Mouse (Mus musculus) C2C12 (cell line): ENCODE results near the gene Zfp513. TPM values are rescaled to one million over a fixed set of nuclear protein-coding genes. Genes with fewer than 3 reads are reported as not detected.

Source experiments
- H3K27me3 ChIP-seq: one replicate; pipeline ENCODE4 v1.6.1; 2011; ENCODE audit not compliant: control insufficient read depth, insufficient read depth, insufficient read length
- H3K36me3 ChIP-seq: one replicate; pipeline ENCODE4 v1.6.1; 2011; ENCODE audit not compliant: control insufficient read depth, insufficient read depth
- H3K4me3 ChIP-seq: one replicate; pipeline ENCODE4 v1.5.1; 2011; ENCODE audit warnings: mild to moderate bottlenecking, control low read depth; ENCODE audit not compliant: poor library complexity, insufficient read depth, severe bottlenecking
- H3K79me2 ChIP-seq: one replicate; pipeline ENCODE4 v1.6.1; 2011; ENCODE audit not compliant: control insufficient read depth, insufficient read depth
- H3K79me3 ChIP-seq: one replicate; pipeline ENCODE4 v1.6.1; 2011; ENCODE audit warnings: low read depth, control low read depth
- H3ac ChIP-seq: one replicate; pipeline ENCODE3; 2011; ENCODE audit warnings: low read depth; ENCODE audit not compliant: control insufficient read depth, insufficient read length
- CEBPB ChIP-seq: IDR thresholded peaks from one replicate; pipeline ENCODE4 v1.6.1; 2011; ENCODE audit warnings: low read depth, mild to moderate bottlenecking, control low read depth, moderate library complexity
- CTCF ChIP-seq: IDR thresholded peaks from one replicate; pipeline ENCODE4 v1.5.1; 2011; ENCODE audit not compliant: control insufficient read depth, insufficient read depth, insufficient read length
- FOSL1 ChIP-seq: IDR thresholded peaks from one replicate; pipeline ENCODE4 v1.8.0; 2011; ENCODE audit warnings: mild to moderate bottlenecking, low read length; ENCODE audit not compliant: poor library complexity, insufficient read depth, severe bottlenecking
- MAX ChIP-seq: IDR thresholded peaks from one replicate; pipeline ENCODE4 v1.6.1; 2011; ENCODE audit warnings: mild to moderate bottlenecking, control low read depth
- MYOD1 ChIP-seq: IDR thresholded peaks from one replicate; pipeline ENCODE4 v1.6.1; 2011; ENCODE audit warnings: low read depth; ENCODE audit not compliant: control insufficient read depth, insufficient read length
- MYOG ChIP-seq: IDR thresholded peaks from one replicate; pipeline ENCODE4 v1.6.1; 2011; ENCODE audit not compliant: control insufficient read depth, insufficient read length; ENCODE audit errors: extremely low read depth
- USF1 ChIP-seq: IDR thresholded peaks from one replicate; pipeline ENCODE4 v1.6.1; 2011; ENCODE audit warnings: low read depth, mild to moderate bottlenecking, control low read depth, moderate library complexity
- long read RNA-seq, 2 experiments: library from polyadenylated mRNA; unstranded; transcript quantifications; one replicate each; pipeline ENCODE4 v2.0.0; 2019 to 2020
- polyA plus RNA-seq: library from polyadenylated mRNA; unstranded; fragments of >200 nt; fragmentation: generic; extraction: Trizol; gene quantifications from one replicate; pipeline ENCODE4 v1.2.1, GENCODE M21; 2012; ENCODE audit warnings: missing spikeins

Gene Zfp513
- 20.9 TPM for polyA plus RNA-seq
- long read RNA-seq, experiment 1, partial matches to known transcripts: 1 of 4 reads
- long read RNA-seq, experiment 1, other reads (novel, unspliced or antisense): 3 of 4 reads
- long read RNA-seq, experiment 2, partial matches to known transcripts: 0 of 7 reads
- long read RNA-seq, experiment 2, other reads (novel, unspliced or antisense): 6 of 7 reads

GRCm38 (mm10) chr5:31201742-31202590 is at the start of gene Zfp513:
Gene Zfp513 (minus strand): TSS chr5:31202303.
- Histone ChIP-seq H3K27me3 (no peaks in the 10 kb centered on the region), H3K79me2 (peaks cover 20% of the 10 kb centered on the region), H3K79me3 (peaks cover 9% of the 10 kb centered on the region), H3K36me3 (peaks cover 80% of the 10 kb centered on the region), H3K4me3 (peak within 1 kb of the TSS; percentile 66), H3ac (peak within 1 kb of the TSS; percentile 69)
- peak; percentile 42 for TF ChIP-seq USF1
- no peak for TF ChIP-seq CEBPB
- no peak for TF ChIP-seq FOSL1
- peak; percentile 20 for TF ChIP-seq MAX

- Histone ChIP-seq H3ac (no peak within 1 kb of the TSS), H3K4me3 (no peak within 1 kb of the TSS), H3K36me3 (peaks cover 55% of the 10 kb centered on the region), H3K27me3 (no peaks in the 10 kb centered on the region), H3K79me2 (no peaks in the 10 kb centered on the region), H3K79me3 (no peaks in the 10 kb centered on the region)
- TF ChIP-seq FOSL1: no peak
- no peak for TF ChIP-seq MYOG
- TF ChIP-seq MYOD1: no peak
- no peak for TF ChIP-seq CEBPB
- TF ChIP-seq USF1: no peak
- no peak for TF ChIP-seq CTCF
- no peak for TF ChIP-seq MAX
Measured at GRCm38 (mm10) chr5:31251541-31252101, 49.5 kb upstream of the Zfp513 start, which contains the start of gene Krtcap3. Gene Krtcap3 (plus strand): TSS chr5:31251691.

GRCm38 (mm10) chr5:31250716-31251115 is 48.6 kb upstream of the Zfp513 start:
- Histone ChIP-seq H3K79me2 (no peaks in the 10 kb centered on the region), H3K27me3 (no peaks in the 10 kb centered on the region), H3K79me3 (no peaks in the 10 kb centered on the region), H3K36me3 (peaks cover 64% of the 10 kb centered on the region), H3ac (no peak overlapping the region), H3K4me3 (no peak overlapping the region)
- no peak for TF ChIP-seq USF1
- TF ChIP-seq MYOG: no peak
- no peak for TF ChIP-seq FOSL1
- TF ChIP-seq MYOD1: no peak
- no peak for TF ChIP-seq CTCF
- no peak for TF ChIP-seq CEBPB
- no peak for TF ChIP-seq MAX

- Histone ChIP-seq H3ac (no peak overlapping the region), H3K36me3 (peaks cover 35% of the 10 kb centered on the region), H3K4me3 (peak overlapping the region; percentile 18), H3K27me3 (no peaks in the 10 kb centered on the region), H3K79me3 (peaks cover 23% of the 10 kb centered on the region), H3K79me2 (peaks cover 31% of the 10 kb centered on the region)
- no peak for TF ChIP-seq MYOD1
- no peak for TF ChIP-seq USF1
- no peak for TF ChIP-seq FOSL1
- no peak for TF ChIP-seq MYOG
- TF ChIP-seq MAX: no peak
- TF ChIP-seq CTCF: no peak
Measured at GRCm38 (mm10) chr5:31242191-31242590, 40.1 kb upstream of the Zfp513 start.

GRCm38 (mm10) chr5:31241522-31242034 is 39.5 kb upstream of the Zfp513 start:
- Histone ChIP-seq H3K27me3 (no peaks in the 10 kb centered on the region), H3K36me3 (peaks cover 30% of the 10 kb centered on the region), H3K79me3 (peaks cover 23% of the 10 kb centered on the region), H3ac (peak overlapping the region; percentile 77), H3K4me3 (peak overlapping the region; percentile 66), H3K79me2 (peaks cover 31% of the 10 kb centered on the region)
- TF ChIP-seq MYOG (no peak), MAX (no peak), FOSL1 (no peak), MYOD1 (no peak)
